Mouse (Mus musculus) ES-E14 (cell line): ENCODE results near the gene Vdr. TPM values are rescaled to one million over a fixed set of nuclear protein-coding genes. Genes with fewer than 3 reads are reported as not detected.

Experiments used
- DNase-seq: peaks from one replicate; pipeline ENCODE4 v3.0.0-alpha.2; 2013; ENCODE audit warnings: low read depth, low spot score
- H3K27ac ChIP-seq: 2 replicates; pipeline ENCODE4 v1.5.1; 2012; ENCODE audit warnings: low read depth, mild to moderate bottlenecking, low read length, moderate library complexity, mixed read lengths; ENCODE audit not compliant: poor library complexity, insufficient read depth, severe bottlenecking
- H3K36me3 ChIP-seq: 2 replicates; pipeline ENCODE4 v1.6.1; 2012; ENCODE audit warnings: mild to moderate bottlenecking, low read length, moderate library complexity, mixed read lengths; ENCODE audit not compliant: control insufficient read depth, poor library complexity, insufficient read depth, severe bottlenecking
- H3K4me1 ChIP-seq, 2 experiments: fragments of 150-350 bp in 1 of 2; sonication (generic) in 1 of 2; 2 replicates each; pipeline ENCODE4 v1.6.1; 2012; ENCODE audit warnings: low read length in 2 of 2, mild to moderate bottlenecking in 1 of 2, mixed read lengths in 1 of 2; ENCODE audit not compliant: control insufficient read depth in 2 of 2, insufficient read depth in 2 of 2, poor library complexity in 1 of 2
- H3K4me3 ChIP-seq, 2 experiments: fragments of 150-350 bp in 1 of 2; sonication (generic) in 1 of 2; 2 replicates each; pipeline ENCODE4 v1.5.1; 2012; ENCODE audit warnings: low read length in 2 of 2, low read depth in 1 of 2, mild to moderate bottlenecking in 1 of 2, mixed read lengths in 1 of 2; ENCODE audit not compliant: insufficient read depth in 1 of 2, poor library complexity in 1 of 2, severe bottlenecking in 1 of 2
- H3K9ac ChIP-seq: 2 replicates; pipeline ENCODE4 v1.6.1; 2012; ENCODE audit warnings: low read depth, mild to moderate bottlenecking, low read length, mixed read lengths; ENCODE audit not compliant: poor library complexity, insufficient read depth, severe bottlenecking
- H3K9me3 ChIP-seq: fragments of 150-350 bp; sonication (generic); 2 replicates; pipeline ENCODE4 v1.6.1; 2012; ENCODE audit warnings: low read depth, mild to moderate bottlenecking, low read length; ENCODE audit not compliant: control insufficient read depth, insufficient read depth
- CHD2 ChIP-seq: IDR thresholded peaks from 2 replicates; pipeline ENCODE4 v1.6.1; 2014; ENCODE audit warnings: mild to moderate bottlenecking, low read depth, low read length, inconsistent platforms
- HCFC1 ChIP-seq: IDR thresholded peaks from 2 replicates; pipeline ENCODE4 v1.6.1; 2012; ENCODE audit warnings: low read length, inconsistent platforms, borderline replicate concordance; ENCODE audit not compliant: insufficient read depth
- MAFK ChIP-seq: IDR thresholded peaks from 2 replicates; pipeline ENCODE4 v1.6.1; 2014; ENCODE audit warnings: mild to moderate bottlenecking, low read depth, low read length, inconsistent platforms; ENCODE audit not compliant: insufficient read depth
- ZC3H11A ChIP-seq: IDR thresholded peaks from 2 replicates; pipeline ENCODE4 v1.6.1; 2012; ENCODE audit warnings: low read depth, mild to moderate bottlenecking, inconsistent platforms, low read length, borderline replicate concordance
- ZNF384 ChIP-seq: IDR thresholded peaks from 2 replicates; pipeline ENCODE4 v1.6.1; 2012; ENCODE audit warnings: low read depth, low read length, inconsistent platforms
- in situ Hi-C, 2 experiments: fragments of 600-800 bp; cut with MboI; formaldehyde crosslinking; loops; one replicate each; pipeline ENCODE4 v1.15.1; 2025; ENCODE audit warnings: low sequenced_read_pairs in 2 of 2, inconsistent platforms in 1 of 2; ENCODE audit not compliant: unreplicated experiment in 2 of 2
- total RNA-seq: library from RNA; depleted of rRNA; stranded (reverse); fragments of 300-350 nt; gene quantifications from 2 replicates; pipeline ENCODE4 v1.2.3, GENCODE M21; 2012

The Vdr gene
- total RNA-seq, 1 experiment = 0.22 TPM

GRCm38 (mm10) chr15:97816199-97816994 lies 94.0 kb downstream of the Vdr start:
- no peak for TF ChIP-seq CHD2
- TF ChIP-seq MAFK = no peak
- no peak for TF ChIP-seq ZC3H11A
- TF ChIP-seq HCFC1 = no peak
- no peak for TF ChIP-seq ZNF384
- H3K9me3 ChIP-seq = no peaks in the 10 kb centered on the region
- no peaks in the 10 kb centered on the region for H3K36me3 ChIP-seq
- no peak overlapping the region for H3K27ac ChIP-seq
- no peak overlapping the region for H3K4me3 ChIP-seq
- in situ Hi-C loops = no loop called here
- no peak for DNase-seq
- peaks cover 0 to 9% of the 10 kb centered on the region in 2 experiments; a peak in 1 of 4 replicates for H3K4me1 ChIP-seq
- no peak overlapping the region for H3K9ac ChIP-seq

GRCm38 (mm10) chr15:97815254-97815653 lies 95.2 kb downstream of the Vdr start:
- no peaks in the 10 kb centered on the region for H3K36me3 ChIP-seq

GRCm38 (mm10) chr15:97814703-97815102 lies 95.7 kb downstream of the Vdr start:
- Histone ChIP-seq H3K27ac (no peak overlapping the region; the same call in 1 of the 2 replicates), H3K9me3 (no peaks in the 10 kb centered on the region), H3K4me1 (peaks cover 0 to 7% of the 10 kb centered on the region in 2 experiments; a peak in 1 of 4 replicates), H3K36me3 (no peaks in the 10 kb centered on the region), H3K9ac (no peak overlapping the region), H3K4me3 (no peak overlapping the region)
- TF ChIP-seq MAFK (no peak), CHD2 (no peak), ZC3H11A (no peak), HCFC1 (no peak), ZNF384 (no peak)
- in situ Hi-C loops = no loop called here
- no peak for DNase-seq

More at GRCm38 (mm10) chr15:97815254-97815653, 95.2 kb downstream of the Vdr start:
- Histone ChIP-seq H3K4me3 (no peak overlapping the region), H3K9ac (no peak overlapping the region), H3K27ac (no peak overlapping the region), H3K9me3 (no peaks in the 10 kb centered on the region), H3K4me1 (peaks cover 0 to 7% of the 10 kb centered on the region in 2 experiments; a peak in 1 of 4 replicates)
- in situ Hi-C loops = no loop called here
- no peak for DNase-seq
- TF ChIP-seq MAFK (no peak), HCFC1 (no peak), ZNF384 (no peak), CHD2 (no peak), ZC3H11A (no peak)

- Histone ChIP-seq H3K4me1 (peaks cover 3 to 7% of the 10 kb centered on the region in 2 experiments; a peak in 1 of 4 replicates), H3K27ac (no peak overlapping the region), H3K9me3 (no peaks in the 10 kb centered on the region), H3K36me3 (no peaks in the 10 kb centered on the region), H3K4me3 (no peak overlapping the region), H3K9ac (no peak overlapping the region)
- in situ Hi-C loops = no loop called here
- DNase-seq = no peak
- no peak for TF ChIP-seq MAFK
- no peak for TF ChIP-seq HCFC1
- TF ChIP-seq CHD2 = no peak
- TF ChIP-seq ZNF384 = no peak
- no peak for TF ChIP-seq ZC3H11A
These were observed 96.8 kb downstream of the Vdr start for GRCm38 (mm10) chr15:97813452-97814204.
